Mouse (Mus musculus) neural tube, embryonic 13.5 days (tissue): ENCODE results near the gene Rex1bd. TPM values are rescaled to one million over a fixed set of nuclear protein-coding genes. Genes with fewer than 3 reads are reported as not detected.
"Not testable (repeated sequence)": the region's sequence is repeated elsewhere in the genome, so short reads cannot be mapped to it uniquely, and the experiment has no call there.

Experiments used
- ATAC-seq: fragments of 200-750 bp; cut with Nextera tagmentation; 2 replicates; pipeline ENCODE4 v1.8.0; 2017; ENCODE audit warnings: low read depth, mild to moderate bottlenecking, moderate TSS enrichment, moderate library complexity
- H3K27ac ChIP-seq: fragments of 300-500 bp; sonication (generic); replicated peaks from 2 replicates; pipeline ENCODE4 v1.5.1; 2015; ENCODE audit warnings: moderate library complexity, mild to moderate bottlenecking, inconsistent platforms
- H3K27me3 ChIP-seq: fragments of 300-500 bp; sonication (generic); 2 replicates; pipeline ENCODE4 v1.6.1; 2015; ENCODE audit warnings: mild to moderate bottlenecking, inconsistent platforms
- H3K36me3 ChIP-seq: fragments of 300-500 bp; sonication (generic); 2 replicates; pipeline ENCODE4 v1.6.1; 2015; ENCODE audit warnings: mild to moderate bottlenecking, inconsistent platforms
- H3K4me1 ChIP-seq: fragments of 300-500 bp; sonication (generic); replicated peaks from 2 replicates; pipeline ENCODE4 v1.6.1; 2015; ENCODE audit warnings: inconsistent platforms
- H3K4me2 ChIP-seq: fragments of 300-500 bp; sonication (generic); 2 replicates; pipeline ENCODE4 v1.6.1; 2015; ENCODE audit warnings: inconsistent platforms, mild to moderate bottlenecking, moderate library complexity
- H3K4me3 ChIP-seq: fragments of 300-500 bp; sonication (generic); 2 replicates; pipeline ENCODE4 v1.5.1; 2015; ENCODE audit warnings: mild to moderate bottlenecking, inconsistent platforms
- H3K9ac ChIP-seq: fragments of 300-500 bp; sonication (generic); 2 replicates; pipeline ENCODE4 v1.6.1; 2015; ENCODE audit warnings: moderate library complexity, mild to moderate bottlenecking, inconsistent platforms
- H3K9me3 ChIP-seq: fragments of 300-500 bp; sonication (generic); 2 replicates; pipeline ENCODE4 v1.6.1; 2016; ENCODE audit warnings: inconsistent platforms
- WGBS: fragments of 180-500 bp; shearing (Covaris S2); methylation state at CpG from one replicate; pipeline ENCODE4 v1.1.7; 2015; 5-methylcytosine and 5-hydroxymethylcytosine counted together
- polyA plus RNA-seq: library from polyadenylated mRNA; unstranded; fragments of >200 nt; fragmentation: Nextera tagmentation; extraction: Ambion mirVana; gene quantifications from 2 replicates; pipeline ENCODE4 v1.2.1, GENCODE M21; 2015

The Rex1bd gene
- polyA plus RNA-seq, 1 experiment from 2014 or later = 153 TPM

- H3K9me3 ChIP-seq = no peaks in the 10 kb centered on the region
- WGBS = under 1% methylated on average over 54 of the region's 61 CpGs
- peak; percentile 95 for ATAC-seq
Observed at GRCm38 (mm10) chr8:70527512-70528181, 21.1 kb upstream of the Rex1bd start, which contains the start of the genes Fkbp8 and Kxd1. TSS of gene Fkbp8 (plus strand) at chr8:70527724. TSS of gene Kxd1 (minus strand) at chr8:70527956.

GRCm38 (mm10) chr8:70527111-70527511, 20.6 kb upstream of the Rex1bd start:
- WGBS = 3% methylated on average over 8 of the region's 8 CpGs
- peak overlapping the region; percentile 81 for H3K4me3 ChIP-seq
- H3K9me3 ChIP-seq = no peaks in the 10 kb centered on the region
- H3K36me3 ChIP-seq = peaks cover 28% of the 10 kb centered on the region
- H3K9ac ChIP-seq = peak overlapping the region; percentile 95
- H3K27ac ChIP-seq = peak overlapping the region; percentile 91
- H3K27me3 ChIP-seq = no peaks in the 10 kb centered on the region
- H3K4me1 ChIP-seq = peaks cover 47% of the 10 kb centered on the region
- peak; percentile 29; the same call in 1 of the 2 replicates for ATAC-seq
- peak overlapping the region; percentile 74 for H3K4me2 ChIP-seq

More at GRCm38 (mm10) chr8:70527512-70528181, 21.1 kb upstream of the Rex1bd start, which contains the start of the genes Fkbp8 and Kxd1:
- peak within 1 kb of the TSS; percentile 81 for H3K4me3 ChIP-seq
- peaks cover 42% of the 10 kb centered on the region for H3K4me1 ChIP-seq
- H3K36me3 ChIP-seq = peaks cover 34% of the 10 kb centered on the region
- H3K27me3 ChIP-seq = no peaks in the 10 kb centered on the region
- peak within 1 kb of the TSS; percentile 95 for H3K9ac ChIP-seq
- H3K27ac ChIP-seq = peak within 1 kb of the TSS; percentile 91
- H3K4me2 ChIP-seq = peak within 1 kb of the TSS; percentile 74

GRCm38 (mm10) chr8:70522592-70523403, 16.2 kb upstream of the Rex1bd start:
- Histone ChIP-seq H3K27ac (peak overlapping the region; percentile 90), H3K27me3 (no peaks in the 10 kb centered on the region), H3K9ac (peak overlapping the region; percentile 86), H3K36me3 (peaks cover 19% of the 10 kb centered on the region), H3K4me1 (peaks cover 30% of the 10 kb centered on the region), H3K4me2 (peak overlapping the region; percentile 81), H3K4me3 (peak overlapping the region; percentile 67), H3K9me3 (no peaks in the 10 kb centered on the region)
- peak; percentile 85 for ATAC-seq
- under 1% methylated on average over 51 of the region's 51 CpGs for WGBS

GRCm38 (mm10) chr8:70519606-70520005, 13.1 kb upstream of the Rex1bd start:
- 70% methylated on average over 2 of the region's 2 CpGs for WGBS

GRCm38 (mm10) chr8:70519043-70519442, 12.5 kb upstream of the Rex1bd start:
- no peaks in the 10 kb centered on the region for H3K27me3 ChIP-seq
- no peaks in the 10 kb centered on the region for H3K9me3 ChIP-seq
- peaks cover 17% of the 10 kb centered on the region for H3K4me1 ChIP-seq
- WGBS = 91% methylated on average over 6 of the region's 6 CpGs
- no peak overlapping the region for H3K4me3 ChIP-seq
- peaks cover 35% of the 10 kb centered on the region for H3K36me3 ChIP-seq
- no peak overlapping the region for H3K4me2 ChIP-seq
- H3K9ac ChIP-seq = no peak overlapping the region
- H3K27ac ChIP-seq = no peak overlapping the region
- ATAC-seq = no peak

More at GRCm38 (mm10) chr8:70519606-70520005, 13.1 kb upstream of the Rex1bd start:
- H3K4me2 ChIP-seq = no peak overlapping the region
- H3K9me3 ChIP-seq = no peaks in the 10 kb centered on the region
- H3K4me1 ChIP-seq = peaks cover 17% of the 10 kb centered on the region
- H3K9ac ChIP-seq = no peak overlapping the region
- peaks cover 31% of the 10 kb centered on the region for H3K36me3 ChIP-seq
- H3K4me3 ChIP-seq = no peak overlapping the region
- no peak for ATAC-seq
- no peaks in the 10 kb centered on the region for H3K27me3 ChIP-seq
- no peak overlapping the region for H3K27ac ChIP-seq

GRCm38 (mm10) chr8:70517940-70518643, 11.5 kb upstream of the Rex1bd start:
- Histone ChIP-seq H3K4me3 (no peak overlapping the region), H3K9me3 (no peaks in the 10 kb centered on the region), H3K27me3 (no peaks in the 10 kb centered on the region), H3K4me1 (peaks cover 10% of the 10 kb centered on the region), H3K27ac (no peak overlapping the region), H3K9ac (no peak overlapping the region), H3K4me2 (no peak overlapping the region), H3K36me3 (peaks cover 45% of the 10 kb centered on the region)
- ATAC-seq = no peak
- 80% methylated on average over 10 of the region's 10 CpGs for WGBS

GRCm38 (mm10) chr8:70513441-70513840, 6.9 kb upstream of the Rex1bd start:
- H3K36me3 ChIP-seq = peaks cover 41% of the 10 kb centered on the region
- H3K4me3 ChIP-seq = no peak overlapping the region
- no peaks in the 10 kb centered on the region for H3K27me3 ChIP-seq
- no peak for ATAC-seq
- H3K27ac ChIP-seq = no peak overlapping the region
- 65% methylated on average over 2 of the region's 2 CpGs for WGBS
- H3K4me1 ChIP-seq = peaks cover 28% of the 10 kb centered on the region
- H3K9me3 ChIP-seq = no peaks in the 10 kb centered on the region
- no peak overlapping the region for H3K4me2 ChIP-seq
- H3K9ac ChIP-seq = no peak overlapping the region

GRCm38 (mm10) chr8:70512253-70512903, 5.8 kb upstream of the Rex1bd start:
- no peak overlapping the region for H3K4me3 ChIP-seq
- H3K4me1 ChIP-seq = peaks cover 30% of the 10 kb centered on the region
- no peak overlapping the region for H3K27ac ChIP-seq
- H3K9ac ChIP-seq = no peak overlapping the region
- peaks cover 44% of the 10 kb centered on the region for H3K36me3 ChIP-seq
- H3K27me3 ChIP-seq = no peaks in the 10 kb centered on the region
- no peaks in the 10 kb centered on the region for H3K9me3 ChIP-seq
- 91% methylated on average over 11 of the region's 11 CpGs for WGBS
- H3K4me2 ChIP-seq = no peak overlapping the region
- no peak for ATAC-seq

GRCm38 (mm10) chr8:70511770-70512169, 5.2 kb upstream of the Rex1bd start:
- Histone ChIP-seq H3K27ac (no peak overlapping the region), H3K36me3 (peaks cover 50% of the 10 kb centered on the region), H3K9ac (no peak overlapping the region), H3K4me1 (peaks cover 34% of the 10 kb centered on the region), H3K4me2 (peak overlapping the region; percentile 99; the same call in 1 of the 2 replicates), H3K27me3 (no peaks in the 10 kb centered on the region), H3K9me3 (no peaks in the 10 kb centered on the region), H3K4me3 (no peak overlapping the region)
- WGBS = 98% methylated on average over 2 of the region's 2 CpGs
- ATAC-seq = no peak

GRCm38 (mm10) chr8:70511174-70511573, 4.6 kb upstream of the Rex1bd start:
- Histone ChIP-seq H3K27ac (peak overlapping the region; percentile 97), H3K4me2 (peak overlapping the region; percentile 99), H3K4me1 (peaks cover 35% of the 10 kb centered on the region), H3K9ac (peak overlapping the region; percentile 88), H3K36me3 (peaks cover 45% of the 10 kb centered on the region), H3K4me3 (peak overlapping the region; percentile 97)
- not testable (repeated sequence) for H3K9me3 ChIP-seq, H3K27me3 ChIP-seq, ATAC-seq
- 86% methylated on average over 6 of the region's 6 CpGs for WGBS

GRCm38 (mm10) chr8:70510228-70510915, 3.8 kb upstream of the Rex1bd start, which contains the start of gene Uba52:
TSS of gene Uba52 (minus strand) at chr8:70510801.
- Histone ChIP-seq H3K27ac (peak within 1 kb of the TSS; percentile 97), H3K9ac (peak within 1 kb of the TSS; percentile 88), H3K27me3 (no peaks in the 10 kb centered on the region), H3K4me2 (peak within 1 kb of the TSS; percentile 99), H3K9me3 (no peaks in the 10 kb centered on the region), H3K4me3 (peak within 1 kb of the TSS; percentile 97), H3K36me3 (peaks cover 41% of the 10 kb centered on the region), H3K4me1 (peaks cover 42% of the 10 kb centered on the region)
- under 1% methylated on average over 74 of the region's 74 CpGs for WGBS
- peak; percentile 81 for ATAC-seq
